In genomic region chr11:117800038-117800437, GRCm38 (mm10) we compare ENCODE assay signal across 1 mouse cellular context.
TF ChIP-seq lines count a peak whose summit lies in the region.

No protein-coding gene starts in this region.

TF ChIP-seq in CH12.LX, 34 proteins besides CTCF, POLR2A, EP300 and RAD21:
- no peak for TF ChIP-seq USF2 (conservative IDR thresholded peaks at IDR 0.05; ENCODE audit: low read depth, low read length)
- TF ChIP-seq NRF1 (IDR thresholded peaks at IDR 0.05; ENCODE audit: low read depth, low read length) = no peak
- no peak for TF ChIP-seq NELFE (IDR thresholded peaks at IDR 0.05; ENCODE audit: low read depth, low read length)
- no peak for TF ChIP-seq ZC3H11A (IDR thresholded peaks at IDR 0.05; ENCODE audit: low read depth, low read length)
- no peak for TF ChIP-seq E2F4 (IDR thresholded peaks at IDR 0.05; ENCODE audit: insufficient replicate concordance, low read depth, low read length)
- TF ChIP-seq UBTF (IDR thresholded peaks at IDR 0.05; ENCODE audit: low read depth, low read length) = no peak
- no peak for TF ChIP-seq MAFK (IDR thresholded peaks at IDR 0.05; ENCODE audit: insufficient replicate concordance, low read length)
- no peak for TF ChIP-seq CHD1 (IDR thresholded peaks at IDR 0.05; ENCODE audit: low read depth, low read length)
- TF ChIP-seq KAT2A (IDR thresholded peaks at IDR 0.05; ENCODE audit: insufficient replicate concordance, low read length) = no peak
- no peak for TF ChIP-seq MXI1 (IDR thresholded peaks at IDR 0.05; ENCODE audit: low read depth, low read length)
- TF ChIP-seq MAX (IDR thresholded peaks at IDR 0.05; ENCODE audit: low read length) = no peak
- TF ChIP-seq RCOR1 (conservative IDR thresholded peaks at IDR 0.05; ENCODE audit: low read depth, low read length) = no peak
- no peak for TF ChIP-seq SMC3 (IDR thresholded peaks at IDR 0.05; ENCODE audit: low read depth, low read length)
- peak; percentile 53 for TF ChIP-seq ETS1 (conservative IDR thresholded peaks at IDR 0.05; ENCODE audit: low read depth, low read length)
- peak; percentile 59 for TF ChIP-seq IRF4 (IDR thresholded peaks at IDR 0.05; ENCODE audit: low read depth, low read length)
- TF ChIP-seq MEF2A (IDR thresholded peaks at IDR 0.05; ENCODE audit: borderline replicate concordance, low read depth, low read length) = peak; percentile 90
- TF ChIP-seq ZKSCAN1 (IDR thresholded peaks at IDR 0.05; ENCODE audit: borderline replicate concordance, low read depth, low read length) = no peak
- no peak for TF ChIP-seq MAZ (IDR thresholded peaks at IDR 0.05; ENCODE audit: low read depth, low read length)
- TF ChIP-seq POLR2AphosphoS2 (IDR thresholded peaks at IDR 0.05; ENCODE audit: low read depth, low read length) = no peak
- TF ChIP-seq MYC (IDR thresholded peaks at IDR 0.05; ENCODE audit: low read depth, low read length) = no peak
